Mouse (Mus musculus): ENCODE results near the gene Nrtn. TPM values are rescaled to one million over a fixed set of nuclear protein-coding genes. Genes with fewer than 3 reads are reported as not detected.
A peak's percentile ranks its signal among the peaks of the same experiment; 100 is the strongest.

The Nrtn gene
- polyA plus RNA-seq (2017; shearing (Covaris generic)) = not detected

GRCm38 (mm10) chr17:56757416-56758123 lies at the start of gene Nrtn:
Gene Nrtn, minus strand, starts transcription at chr17:56757530.
- ATAC-seq = no peak

DNA sequence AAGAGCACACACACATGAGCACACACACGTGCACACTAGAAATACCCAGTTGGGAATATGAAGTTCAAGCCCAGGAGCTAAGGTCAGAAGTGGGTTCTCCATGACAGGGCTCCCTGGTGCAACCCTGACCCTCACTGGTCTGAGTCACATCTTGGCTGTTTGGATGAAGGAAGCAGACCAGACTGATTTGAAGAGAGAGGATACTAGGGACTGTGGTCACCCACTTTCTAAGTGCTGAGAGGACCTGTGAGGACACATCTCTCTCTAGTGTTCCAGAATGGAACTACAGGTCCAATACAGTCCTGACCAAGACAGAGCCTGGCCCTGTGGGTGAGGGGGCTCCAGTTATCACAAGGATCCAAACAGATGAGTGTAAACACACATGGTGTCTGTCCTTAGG lies 48.5 kb upstream of the Nrtn start:
- no peak for ATAC-seq

DNA sequence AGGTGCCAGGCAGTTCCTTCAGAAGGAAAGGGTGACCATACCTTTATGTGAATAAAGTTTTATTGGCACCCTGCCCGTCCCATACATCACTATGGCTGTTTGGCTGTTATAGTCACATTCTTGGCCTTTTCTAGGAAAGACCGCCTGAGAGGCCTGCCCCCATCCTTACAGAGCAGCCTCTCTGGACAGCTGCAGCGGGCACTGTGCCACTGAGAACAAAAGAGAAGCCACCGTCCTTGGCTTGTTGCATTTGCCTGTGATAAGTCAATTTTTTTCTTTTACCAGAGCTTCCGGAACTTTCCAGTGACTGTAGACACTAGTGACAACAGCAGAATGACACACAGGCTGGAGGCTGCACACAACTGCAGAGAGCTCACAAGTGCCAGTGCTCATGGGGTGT lies 47.6 kb upstream of the Nrtn start:
- no peak for ATAC-seq

DNA sequence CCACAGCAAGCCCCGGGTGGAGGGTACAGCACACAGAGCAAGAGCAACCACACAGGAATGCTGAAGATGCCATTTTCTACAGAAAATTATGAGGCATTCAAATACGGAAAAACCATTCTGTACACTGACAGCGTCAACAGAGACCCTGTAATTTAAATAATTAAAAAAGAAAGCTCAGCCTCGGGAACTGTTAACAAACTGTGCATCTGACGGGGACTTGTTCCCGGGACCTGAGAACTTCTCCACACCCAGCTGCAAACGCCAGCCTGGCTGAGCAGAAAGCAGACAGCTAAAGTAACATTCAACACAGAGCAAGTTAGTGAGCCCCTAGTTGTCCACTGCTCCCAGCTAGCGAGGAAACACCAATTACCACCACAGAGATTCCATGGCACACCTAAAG lies 44.7 kb upstream of the Nrtn start:
- ATAC-seq = no peak

GRCm38 (mm10) chr17:56799276-56799675 lies 41.9 kb upstream of the Nrtn start:
- ATAC-seq = no peak

DNA sequence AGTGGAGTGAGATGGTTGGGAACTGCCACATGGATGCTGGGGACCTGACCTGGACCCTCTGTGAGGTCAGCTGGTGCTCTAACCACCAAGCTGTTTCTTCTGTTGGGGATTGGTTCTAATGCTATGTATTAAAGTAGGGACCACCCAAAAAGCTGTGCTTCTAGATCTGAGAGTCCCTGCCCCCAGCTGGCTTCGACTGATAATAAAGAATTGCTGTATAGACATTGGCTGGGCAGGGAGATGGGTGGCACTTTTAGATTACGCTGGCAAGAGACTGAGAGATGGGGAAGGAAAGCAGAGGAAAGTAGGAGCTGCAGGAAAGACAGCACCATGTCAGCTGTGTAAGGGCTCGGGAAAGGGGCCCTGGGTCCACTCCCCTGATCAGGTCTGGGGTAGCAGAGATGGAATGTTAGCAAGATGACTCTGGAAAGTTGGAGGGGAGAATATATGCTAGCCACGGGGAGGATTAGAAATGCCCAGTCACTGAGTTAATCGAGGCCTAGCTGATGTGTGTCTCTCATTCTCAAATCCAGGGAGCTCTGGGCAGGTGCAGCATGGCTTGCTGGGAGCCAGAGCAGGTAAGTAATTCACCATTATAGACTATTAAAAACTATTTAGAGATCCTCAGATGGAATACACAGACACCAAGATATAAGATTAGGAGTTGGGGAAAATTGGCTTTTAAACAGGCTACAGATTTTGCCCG lies 36.4 kb upstream of the Nrtn start:
- no peak for ATAC-seq

- no peak for ATAC-seq
Measured at GRCm38 (mm10) chr17:56792588-56792987, 35.3 kb upstream of the Nrtn start.

DNA sequence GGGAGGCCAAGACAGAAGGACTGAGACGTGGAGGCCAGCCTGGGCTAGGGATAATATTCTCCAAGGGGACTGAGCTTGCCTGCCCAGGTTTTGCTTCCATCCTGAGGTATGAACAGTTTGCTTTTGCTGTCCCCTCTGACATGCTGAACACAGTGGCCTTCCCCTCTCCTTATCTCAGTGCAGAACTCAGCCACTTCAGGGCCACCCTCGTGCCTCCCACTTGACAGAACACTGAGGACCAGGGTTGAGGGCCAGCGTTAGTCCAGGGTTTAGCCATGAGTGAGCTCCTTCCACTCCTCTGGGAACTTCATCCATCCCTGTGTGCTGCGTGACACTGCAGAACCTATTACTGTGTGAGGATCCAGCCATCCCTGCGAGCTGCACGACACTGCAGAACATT lies 32.0 kb upstream of the Nrtn start:
- no peak for ATAC-seq

DNA sequence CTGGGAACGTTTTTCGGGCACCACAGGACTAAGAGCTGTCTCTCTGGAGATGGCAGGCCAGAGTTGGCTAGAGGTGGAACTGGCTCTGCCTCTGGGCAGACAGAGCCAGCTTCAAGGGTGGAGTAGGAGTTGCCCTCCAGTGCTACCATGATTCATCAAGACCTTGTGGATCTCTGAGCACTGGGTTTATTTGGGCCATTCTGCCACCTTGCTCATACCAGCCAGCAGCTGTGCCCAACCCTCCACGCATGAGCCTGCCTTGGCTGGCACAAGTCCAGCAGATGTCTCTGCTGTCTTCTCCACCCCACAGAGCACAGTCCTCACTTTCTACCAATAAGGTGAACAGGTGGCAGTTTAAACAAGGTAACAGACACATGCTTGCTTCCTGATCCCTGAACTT lies 31.6 kb upstream of the Nrtn start:
- ATAC-seq = no peak

DNA sequence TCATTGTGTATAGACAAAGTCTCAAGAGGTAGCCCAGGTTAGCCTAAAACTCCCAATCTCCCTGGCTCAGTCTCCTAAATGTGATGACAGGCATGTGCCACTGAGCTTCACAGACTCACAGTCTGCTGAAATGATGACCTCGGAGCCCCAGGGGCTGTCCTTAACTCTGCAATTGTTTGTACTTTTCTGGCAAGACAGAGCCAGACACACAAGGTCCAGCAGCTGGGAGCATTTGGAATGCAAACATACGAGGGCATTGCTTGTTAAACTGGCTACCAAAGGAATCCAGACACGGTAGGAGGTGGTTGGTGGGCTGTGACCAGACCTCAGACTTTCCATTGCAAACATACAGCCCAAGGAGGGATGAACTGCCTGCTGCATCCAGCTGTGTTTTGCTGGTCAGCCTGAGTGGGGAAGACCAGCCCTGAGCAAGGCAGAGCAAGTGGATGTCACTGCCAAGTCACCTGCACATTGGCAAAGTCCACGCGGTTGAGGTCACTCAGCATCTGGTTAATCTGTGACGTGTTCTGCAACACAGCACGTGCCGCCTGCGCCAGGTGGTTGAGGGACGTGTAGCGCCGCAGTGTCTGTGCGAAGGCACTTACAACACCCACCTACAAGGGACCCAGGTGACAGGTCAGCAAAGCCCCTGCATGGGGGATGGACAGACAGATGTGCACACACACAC lies 23.1 kb upstream of the Nrtn start:
- ATAC-seq = no peak

- ATAC-seq = no peak
Measured at GRCm38 (mm10) chr17:56778779-56779362, 21.5 kb upstream of the Nrtn start.

- ATAC-seq = no peak
Measured at GRCm38 (mm10) chr17:56777568-56777967, 20.2 kb upstream of the Nrtn start.

DNA sequence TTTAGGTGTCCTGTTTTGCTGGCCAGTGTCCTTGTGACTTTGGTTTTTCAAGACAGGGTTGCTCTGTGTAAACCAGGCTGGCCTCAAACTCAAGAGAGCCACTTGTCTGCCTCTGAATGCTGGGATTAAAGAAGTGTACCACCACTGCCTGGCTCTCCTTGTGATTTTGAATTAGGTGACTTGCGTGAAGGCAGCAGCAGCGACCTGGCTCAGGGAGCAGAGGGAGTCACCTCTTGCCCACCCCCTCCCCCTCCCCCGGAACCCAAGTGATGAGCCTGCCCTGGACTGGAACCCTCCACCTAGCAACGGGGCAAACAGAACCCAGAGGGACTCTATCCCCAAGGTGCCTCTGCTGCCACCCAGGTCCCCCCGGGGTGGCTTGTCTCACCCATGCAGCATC lies 12.6 kb upstream of the Nrtn start, which contains the start of gene Prr22:
Gene Prr22, plus strand, starts transcription at position 301 of the 400 bp plus-strand sequence.
- ATAC-seq = no peak

DNA sequence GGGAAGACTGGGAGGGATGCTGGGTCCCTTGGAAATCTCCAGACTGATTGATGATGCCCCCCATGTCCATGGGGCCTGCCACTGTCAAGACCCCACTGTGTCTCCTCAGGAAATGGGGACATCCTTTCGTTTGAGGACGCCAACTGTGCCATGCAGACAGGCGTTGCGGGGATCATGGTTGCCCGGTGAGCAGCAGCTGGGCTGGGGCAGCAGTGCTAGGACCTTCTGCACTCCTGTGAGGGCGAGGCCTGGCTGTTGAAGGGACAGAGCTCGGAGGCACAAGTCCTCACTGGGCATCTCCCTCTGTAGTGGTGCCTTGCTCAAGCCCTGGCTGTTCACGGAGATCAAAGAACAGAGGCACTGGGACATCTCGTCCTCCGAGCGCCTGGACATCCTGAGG lies 11.6 kb upstream of the Nrtn start:
- no peak for ATAC-seq

DNA sequence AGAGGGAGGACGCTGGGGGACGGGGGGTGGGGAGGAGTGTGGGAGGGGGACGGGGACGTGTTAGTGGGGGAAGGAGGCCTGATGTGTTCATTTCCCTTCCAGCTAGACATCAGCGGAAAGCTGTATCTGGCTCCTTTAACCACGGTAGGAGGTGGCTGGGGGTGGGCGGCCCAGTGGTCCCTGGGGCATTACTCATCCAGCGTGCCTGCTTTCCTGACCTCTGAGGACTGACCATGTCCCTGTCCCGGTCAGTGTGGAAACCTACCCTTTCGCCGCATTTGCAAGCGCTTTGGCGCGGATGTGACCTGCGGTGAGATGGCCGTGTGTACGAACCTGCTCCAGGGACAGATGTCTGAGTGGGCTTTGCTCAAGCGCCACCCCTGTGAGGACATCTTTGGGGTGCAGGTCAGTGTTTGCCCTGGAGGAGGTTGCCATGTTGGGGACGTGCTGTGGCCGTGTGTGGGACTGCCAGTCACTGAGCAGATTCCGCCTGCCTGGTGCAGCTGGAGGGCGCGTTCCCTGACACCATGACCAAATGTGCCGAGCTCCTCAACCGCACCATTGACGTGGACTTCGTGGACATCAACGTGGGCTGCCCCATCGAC lies 10.3 kb upstream of the Nrtn start:
- no peak for ATAC-seq

GRCm38 (mm10) chr17:56766631-56767405 lies 9.5 kb upstream of the Nrtn start:
- no peak for ATAC-seq

- no peak for ATAC-seq
Measured at GRCm38 (mm10) chr17:56765431-56765830, 8.1 kb upstream of the Nrtn start.

DNA sequence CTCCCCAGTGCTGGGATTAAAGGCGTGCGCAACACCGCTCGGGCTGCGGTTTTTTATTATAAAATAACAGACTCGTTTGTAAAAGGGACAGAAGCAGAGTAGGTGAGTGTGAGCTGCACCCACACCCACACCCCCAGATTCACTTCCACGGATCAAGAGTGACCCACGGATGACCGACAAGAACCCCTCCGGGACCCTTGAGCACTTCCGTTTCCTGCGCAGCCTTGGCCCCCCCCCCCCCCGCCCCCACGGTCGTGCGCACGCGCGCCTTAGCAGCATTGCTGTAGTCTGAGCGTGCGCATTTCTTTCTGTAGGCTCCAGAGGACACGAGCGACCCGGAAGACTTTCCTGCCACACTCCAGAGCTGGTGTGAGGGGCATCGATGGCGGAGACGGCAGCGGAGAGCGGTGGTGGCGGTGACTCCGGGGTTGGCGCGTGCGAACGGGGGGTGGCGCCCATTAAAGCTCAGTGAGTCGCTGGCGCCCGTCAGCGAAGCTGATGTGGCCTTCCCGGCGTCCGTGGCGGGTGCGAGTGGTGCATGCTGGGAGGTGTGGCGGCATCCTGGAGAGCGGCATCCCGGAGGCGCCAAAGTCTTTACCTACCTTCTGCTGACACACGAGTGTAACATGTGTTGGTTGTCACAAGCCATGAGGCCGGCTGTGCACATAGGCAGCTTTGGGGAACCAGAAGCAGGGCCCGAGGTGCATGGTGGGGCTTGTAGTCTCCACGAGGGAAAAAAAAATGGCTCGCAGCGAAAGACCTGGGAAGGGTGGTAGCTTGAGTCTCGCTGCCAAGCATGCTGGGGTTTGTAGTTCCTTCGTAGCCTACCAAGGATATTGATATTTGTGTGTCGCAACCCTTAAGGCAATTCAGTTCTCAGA lies 7.4 kb upstream of the Nrtn start, which contains the start of gene Dus3l:
Gene Dus3l, plus strand, starts transcription at position 284 of the 881 bp plus-strand sequence.
- peak; percentile 84 for ATAC-seq

- no peak for ATAC-seq
Measured at GRCm38 (mm10) chr17:56763741-56764250, 6.5 kb upstream of the Nrtn start.

Measured in CD4-positive, CD25-positive, alpha-beta regulatory T cell, adult 4 months (primary cell).